Mouse (Mus musculus) myocyte (in vitro differentiated cells): ENCODE measurements at regions not wholly inside any gene's neighbourhood (a gene's known extent, or its start where the extent isn't known, plus 50 kb on each side); places are given as distances from the start of the nearest gene placed in this dataset.

Experiments
- H3K27me3 ChIP-seq: one replicate; pipeline ENCODE4 v1.6.1; 2011; ENCODE audit not compliant: control insufficient read depth, insufficient read depth, insufficient read length
- H3K36me3 ChIP-seq: one replicate; pipeline ENCODE4 v1.6.1; 2011; ENCODE audit not compliant: control insufficient read depth, insufficient read depth
- H3K4me2 ChIP-seq: one replicate; pipeline ENCODE4 v1.6.1; 2011; ENCODE audit warnings: low read depth, control low read depth
- H3K4me3 ChIP-seq: one replicate; pipeline ENCODE4 v1.5.1; 2011; ENCODE audit warnings: mild to moderate bottlenecking, control low read depth, moderate library complexity
- H3K79me2 ChIP-seq: one replicate; pipeline ENCODE4 v1.6.1; 2011; ENCODE audit not compliant: control insufficient read depth, insufficient read depth
- H3ac ChIP-seq: one replicate; pipeline ENCODE4 v1.6.1; 2011; ENCODE audit not compliant: control insufficient read depth, insufficient read length
- CEBPB ChIP-seq: IDR thresholded peaks from 2 replicates; pipeline ENCODE4 v1.6.1; 2011; ENCODE audit warnings: mild to moderate bottlenecking, moderate library complexity; ENCODE audit not compliant: poor library complexity, insufficient read depth, severe bottlenecking
- E2F4 ChIP-seq: IDR thresholded peaks from one replicate; pipeline ENCODE4 v1.6.1; 2011; ENCODE audit warnings: mild to moderate bottlenecking, control low read depth, moderate library complexity; ENCODE audit not compliant: insufficient read depth
- MAX ChIP-seq: IDR thresholded peaks from one replicate; pipeline ENCODE4 v1.6.1; 2011; ENCODE audit warnings: low read depth, mild to moderate bottlenecking, control low read depth
- MYOD1 ChIP-seq, 3 experiments: IDR thresholded peaks; one replicate each; pipeline ENCODE4 v1.6.1; 2011; ENCODE audit warnings: control low read depth in 2 of 3, low read depth in 2 of 3, mild to moderate bottlenecking in 2 of 3, moderate library complexity in 1 of 3; ENCODE audit not compliant: insufficient read length in 2 of 3, control insufficient read depth in 1 of 3
- MYOG ChIP-seq, 3 experiments: IDR thresholded peaks; one replicate each; pipeline ENCODE4 v1.6.1; 2011; ENCODE audit warnings: control low read depth in 2 of 3, low read depth in 2 of 3, mild to moderate bottlenecking in 2 of 3; ENCODE audit not compliant: insufficient read length in 2 of 3, control insufficient read depth in 1 of 3, insufficient read depth in 1 of 3
- POLR2A ChIP-seq: IDR thresholded peaks from one replicate; pipeline ENCODE4 v1.6.1; 2011; ENCODE audit warnings: low read depth, mild to moderate bottlenecking, control low read depth, moderate library complexity; ENCODE audit not compliant: insufficient read length
- POLR2AphosphoS2 ChIP-seq: IDR thresholded peaks from one replicate; pipeline ENCODE4 v1.6.1; 2011; ENCODE audit warnings: low read depth, control low read depth; ENCODE audit not compliant: insufficient read length
- REST ChIP-seq: IDR thresholded peaks from one replicate; pipeline ENCODE4 v1.6.1; 2011; ENCODE audit warnings: mild to moderate bottlenecking, control low read depth, moderate library complexity; ENCODE audit not compliant: insufficient read depth, insufficient read length
- SRF ChIP-seq: IDR thresholded peaks from one replicate; pipeline ENCODE4 v1.6.1; 2011; ENCODE audit warnings: low read depth; ENCODE audit not compliant: control insufficient read depth, insufficient read length
- TCF12 ChIP-seq: IDR thresholded peaks from one replicate; pipeline ENCODE4 v1.6.1; 2011; ENCODE audit warnings: mild to moderate bottlenecking, control low read depth; ENCODE audit not compliant: poor library complexity, insufficient read depth, severe bottlenecking
- TCF3 ChIP-seq: IDR thresholded peaks from one replicate; pipeline ENCODE4 v1.6.1; 2011; ENCODE audit warnings: low read depth, control low read depth; ENCODE audit not compliant: insufficient read length
- USF1 ChIP-seq: IDR thresholded peaks from one replicate; pipeline ENCODE4 v1.6.1; 2011; ENCODE audit warnings: low read depth, mild to moderate bottlenecking, control low read depth, moderate library complexity

DNA sequence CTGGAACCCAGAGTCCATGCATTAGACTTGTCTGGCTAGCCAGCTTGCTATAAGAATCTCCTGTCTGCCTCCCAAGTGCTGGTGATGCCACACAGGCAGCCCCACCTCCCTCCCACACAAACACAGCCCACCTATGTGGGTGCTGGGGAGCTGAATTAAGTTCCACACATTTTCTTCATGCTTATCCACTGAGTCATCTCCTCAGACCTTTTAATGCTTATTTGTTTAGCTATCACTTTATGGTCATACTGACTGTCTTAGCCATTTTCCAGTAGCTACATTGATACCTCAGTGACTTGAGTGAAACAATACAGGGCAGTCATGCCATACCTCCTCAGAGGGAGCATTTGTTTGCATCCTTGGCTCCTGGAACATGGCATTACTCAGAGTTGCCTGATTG is 531.1 kb upstream of the Id2 start:
- H3K4me2 ChIP-seq, result no peak overlapping the region
- no peaks in the 10 kb centered on the region for H3K36me3 ChIP-seq
- no peak overlapping the region for H3ac ChIP-seq
- no peak overlapping the region for H3K4me3 ChIP-seq
- no peaks in the 10 kb centered on the region for H3K79me2 ChIP-seq
- TF ChIP-seq E2F4 (no peak), POLR2A (no peak), SRF (no peak), MYOD1 (IDR thresholded peaks at IDR 0.05; ENCODE audit: control insufficient read depth in 1 of 3, insufficient read length in 2 of 3, low read depth in 2 of 3) (no peak), TCF12 (no peak), MYOG (IDR thresholded peaks at IDR 0.05; ENCODE audit: control insufficient read depth in 1 of 3, insufficient read depth in 1 of 3, insufficient read length in 2 of 3, low read depth in 2 of 3) (no peak), REST (no peak), CEBPB (no peak), MAX (no peak), USF1 (no peak), TCF3 (no peak), POLR2AphosphoS2 (no peak)
- no peaks in the 10 kb centered on the region for H3K27me3 ChIP-seq

DNA sequence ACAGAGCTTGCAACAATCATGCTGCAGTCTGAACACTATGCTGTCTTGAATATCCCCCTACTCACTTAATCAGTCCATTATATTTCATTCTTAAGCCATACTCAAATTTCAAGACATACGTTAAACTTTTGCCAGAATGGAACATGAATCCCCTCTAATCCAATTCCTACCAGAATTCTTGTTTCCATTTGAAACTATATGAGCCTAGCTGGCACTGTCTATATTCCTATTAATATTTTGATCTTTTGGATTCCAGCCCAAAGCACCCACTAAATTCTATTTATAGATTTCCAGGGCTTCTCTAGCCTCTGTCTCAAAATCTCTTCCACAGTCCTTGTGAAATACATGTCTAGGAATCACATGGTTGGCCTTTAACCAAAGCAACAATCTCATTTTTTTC is 528.9 kb upstream of the Id2 start:
- no peak overlapping the region for H3ac ChIP-seq
- H3K27me3 ChIP-seq, result no peaks in the 10 kb centered on the region
- TF ChIP-seq USF1 (no peak), E2F4 (no peak), POLR2AphosphoS2 (no peak), TCF3 (no peak), MYOD1 (IDR thresholded peaks at IDR 0.05; ENCODE audit: control insufficient read depth in 1 of 3, insufficient read length in 2 of 3, low read depth in 2 of 3) (no peak), SRF (no peak), MYOG (IDR thresholded peaks at IDR 0.05; ENCODE audit: control insufficient read depth in 1 of 3, insufficient read depth in 1 of 3, insufficient read length in 2 of 3, low read depth in 2 of 3) (no peak), MAX (no peak), CEBPB (no peak), REST (no peak), POLR2A (no peak), TCF12 (no peak)
- H3K36me3 ChIP-seq, result no peaks in the 10 kb centered on the region
- no peak overlapping the region for H3K4me2 ChIP-seq
- H3K4me3 ChIP-seq, result no peak overlapping the region
- H3K79me2 ChIP-seq, result no peaks in the 10 kb centered on the region

DNA sequence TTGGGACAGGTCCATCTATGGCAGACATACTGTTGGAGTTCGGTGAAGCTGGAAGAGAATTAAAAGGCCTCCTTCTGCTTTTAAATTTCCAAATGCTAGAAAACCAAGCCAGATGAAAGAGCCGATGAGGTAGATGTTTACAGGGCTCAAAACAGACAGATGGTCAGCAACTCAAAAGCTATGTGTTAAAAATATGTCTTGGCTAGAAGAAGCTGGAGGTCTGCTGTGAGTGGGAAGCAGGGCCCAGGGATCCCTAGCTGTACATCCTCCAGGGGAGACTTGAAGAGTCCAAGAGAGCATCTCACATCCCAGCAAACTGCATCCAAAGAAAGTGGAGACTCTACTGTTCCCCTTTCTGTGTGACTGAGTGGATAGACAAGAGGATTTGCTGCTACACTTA is 526.5 kb upstream of the Id2 start:
- no peak overlapping the region for H3K4me3 ChIP-seq
- no peak overlapping the region for H3K4me2 ChIP-seq
- no peaks in the 10 kb centered on the region for H3K27me3 ChIP-seq
- no peak overlapping the region for H3ac ChIP-seq
- H3K36me3 ChIP-seq, result no peaks in the 10 kb centered on the region
- H3K79me2 ChIP-seq, result no peaks in the 10 kb centered on the region
- TF ChIP-seq CEBPB (no peak), TCF12 (no peak), USF1 (no peak), POLR2AphosphoS2 (no peak), MAX (no peak), POLR2A (no peak), REST (no peak), E2F4 (no peak), SRF (no peak), TCF3 (no peak), MYOD1 (IDR thresholded peaks at IDR 0.05; ENCODE audit: control insufficient read depth in 1 of 3, insufficient read length in 2 of 3, low read depth in 2 of 3) (no peak), MYOG (IDR thresholded peaks at IDR 0.05; ENCODE audit: control insufficient read depth in 1 of 3, insufficient read depth in 1 of 3, insufficient read length in 2 of 3, low read depth in 2 of 3) (no peak)

- H3ac ChIP-seq, result no peak overlapping the region
- no peaks in the 10 kb centered on the region for H3K36me3 ChIP-seq
- no peaks in the 10 kb centered on the region for H3K79me2 ChIP-seq
- H3K4me2 ChIP-seq, result no peak overlapping the region
- H3K27me3 ChIP-seq, result no peaks in the 10 kb centered on the region
- TF ChIP-seq POLR2A (no peak), POLR2AphosphoS2 (no peak), CEBPB (no peak), MAX (no peak), SRF (no peak), MYOG (IDR thresholded peaks at IDR 0.05; ENCODE audit: control insufficient read depth in 1 of 3, insufficient read depth in 1 of 3, insufficient read length in 2 of 3, low read depth in 2 of 3) (no peak), REST (no peak), MYOD1 (IDR thresholded peaks at IDR 0.05; ENCODE audit: control insufficient read depth in 1 of 3, insufficient read length in 2 of 3, low read depth in 2 of 3) (no peak), TCF3 (no peak), USF1 (no peak)
- no peak overlapping the region for H3K4me3 ChIP-seq
These were observed 524.2 kb upstream of the Id2 start for GRCm38 (mm10) chr12:25621142-25621541.

- Histone ChIP-seq H3K4me3 (no peak overlapping the region), H3ac (no peak overlapping the region), H3K79me2 (no peaks in the 10 kb centered on the region), H3K36me3 (no peaks in the 10 kb centered on the region), H3K4me2 (no peak overlapping the region), H3K27me3 (no peaks in the 10 kb centered on the region)
- TF ChIP-seq TCF3, result no peak
- TF ChIP-seq MYOG (IDR thresholded peaks at IDR 0.05; ENCODE audit: control insufficient read depth in 1 of 3, insufficient read depth in 1 of 3, insufficient read length in 2 of 3, low read depth in 2 of 3), result no peak
- TF ChIP-seq MAX, result no peak
- TF ChIP-seq CEBPB, result no peak
- no peak for TF ChIP-seq MYOD1 (IDR thresholded peaks at IDR 0.05; ENCODE audit: control insufficient read depth in 1 of 3, insufficient read length in 2 of 3, low read depth in 2 of 3)
- no peak for TF ChIP-seq REST
- no peak for TF ChIP-seq POLR2A
- no peak for TF ChIP-seq POLR2AphosphoS2
- TF ChIP-seq USF1, result no peak
- no peak for TF ChIP-seq SRF
- no peak for TF ChIP-seq TCF12
- no peak for TF ChIP-seq E2F4
These were observed 520.6 kb upstream of the Id2 start for GRCm38 (mm10) chr12:25617521-25617920.
